Mouse (Mus musculus) monocyte, adult 5-6 weeks (primary cell): ENCODE measurements around the gene Efcab12. TPM values are rescaled to one million over a fixed set of nuclear protein-coding genes. Genes with fewer than 3 reads are reported as not detected.

Experiments used
- ATAC-seq: fragments of 153-309, 156-312 bp; replicated peaks from 2 replicates; pipeline ENCODE4 v1.8.0; 2017; ENCODE audit warnings: mild to moderate bottlenecking; ENCODE audit not compliant: low TSS enrichment, insufficient number of reproducible peaks, severe bottlenecking, poor library complexity, low FRiP score
- total RNA-seq: library from RNA; stranded (forward); fragments of 200-1000, 200-491, 200-594 nt; gene quantifications from 3 replicates; pipeline ENCODE4 v1.2.3, GENCODE M21; 2017

Gene Efcab12
- total RNA-seq, 1 experiment from 2014 or later = not detected

DNA sequence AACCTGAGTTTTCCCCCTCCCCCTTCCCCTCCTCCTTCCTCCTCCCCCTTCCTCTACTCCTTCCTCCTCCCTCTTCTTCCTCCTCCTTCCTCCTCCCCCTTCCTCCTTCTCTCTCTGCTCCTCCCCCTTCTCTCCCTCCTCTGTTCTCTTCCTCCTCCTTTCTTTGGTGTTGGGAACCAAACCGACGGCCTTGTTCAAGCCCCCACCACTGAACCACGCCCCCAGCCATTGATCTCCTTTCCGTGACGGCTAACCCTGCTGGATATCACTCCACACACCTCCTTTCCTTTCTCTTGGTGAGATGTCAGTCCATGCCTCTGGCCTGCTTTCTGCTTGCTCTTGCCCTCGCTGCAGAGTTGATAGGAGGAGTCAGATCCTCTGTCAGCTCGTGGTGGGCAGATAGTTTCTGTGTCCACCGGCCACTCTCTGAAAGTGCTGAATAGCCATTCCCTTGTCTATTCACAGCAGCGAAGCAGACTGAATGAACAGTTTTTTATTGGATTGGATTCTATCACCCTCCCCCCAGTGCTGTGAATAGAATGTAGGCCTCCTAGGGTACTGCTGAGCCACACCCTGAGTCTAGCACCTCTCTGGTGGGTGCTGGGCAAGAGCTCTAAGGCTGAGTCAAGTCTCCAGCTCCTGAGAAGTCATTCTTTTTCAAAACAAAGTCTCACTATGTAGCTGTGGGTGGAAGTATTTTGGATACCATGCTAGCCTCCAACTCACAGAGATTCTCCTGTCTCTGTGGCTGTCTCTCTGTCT lies 76.0 kb downstream of the Efcab12 start, which contains the start of gene Tmem40:
Gene Tmem40 (minus strand): TSS at position 416 of the 762 bp plus-strand sequence.
- ATAC-seq = no peak; the same call in 1 of the 2 replicates

DNA sequence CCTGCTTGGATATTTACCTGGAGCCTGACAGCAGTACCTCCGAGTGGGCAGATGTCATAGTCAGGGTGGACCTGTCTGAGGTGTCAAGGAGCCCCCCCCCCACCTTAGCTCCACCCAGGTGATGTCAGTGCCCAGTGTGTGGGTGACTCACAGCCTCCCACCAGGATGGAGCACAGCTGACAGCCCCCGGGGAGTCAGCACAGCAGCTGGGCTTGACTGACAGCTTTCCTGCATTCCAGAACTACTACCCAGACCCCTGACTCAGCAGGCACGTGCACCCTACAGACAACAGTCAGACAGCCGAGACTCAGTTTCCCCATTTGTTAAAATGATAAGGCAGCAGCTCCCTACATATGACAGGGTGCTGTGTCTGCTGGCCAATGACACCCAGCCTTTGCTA lies 77.2 kb downstream of the Efcab12 start:
- ATAC-seq = no peak

Other genes starting within 250 kb of the Efcab12 start
- not detected in 3 replicates for gene Mkrn2os, start 245.8 kb downstream of the Efcab12 start, total RNA-seq
- 8.5 to 18.5 TPM (median 9.1 TPM) in 3 replicates for gene Mkrn2, start 236.5 kb downstream of the Efcab12 start, total RNA-seq
- 180 to 216 TPM (median 195 TPM) in 3 replicates for gene Raf1, start 161.8 kb downstream of the Efcab12 start, total RNA-seq
- gene Tmem40, start 76.0 kb downstream of the Efcab12 start, total RNA-seq = 3.1 to 13.5 TPM in 2 of 3 replicates, not detected in the other
- gene Cand2, start 63.9 kb downstream of the Efcab12 start, total RNA-seq = 0.10 to 0.53 TPM (median 0.19 TPM) in 3 replicates
- gene Rpl32, start 29.7 kb downstream of the Efcab12 start, total RNA-seq = 1,916 to 2,189 TPM (median 2,052 TPM) in 3 replicates
- 9.7 to 13.3 TPM (median 11.5 TPM) in 3 replicates for gene Mbd4, start 15.0 kb upstream of the Efcab12 start, total RNA-seq
- 1.1 to 1.2 TPM (median 1.1 TPM) in 3 replicates for gene Ift122, start 15.1 kb upstream of the Efcab12 start, total RNA-seq
- not detected in 3 replicates for gene Rho, start 93.3 kb upstream of the Efcab12 start, total RNA-seq
- gene H1foo, start 106.5 kb upstream of the Efcab12 start, total RNA-seq = not detected in 3 replicates
- 8.2 to 17.6 TPM (median 17.6 TPM) in 3 replicates for gene Plxnd1, start 156.6 kb upstream of the Efcab12 start, total RNA-seq